Comparison of ENCODE assay signal across 7 mouse cellular contexts in genomic region chr9:118478839-118479507, GRCm38 (mm10). TPM values are rescaled to one million over a fixed set of nuclear protein-coding genes. Genes with fewer than 3 reads are reported as not detected.
A peak's percentile ranks its signal among the peaks of the same experiment; 100 is the strongest.
DNase-seq lines count a peak whose midpoint lies in the region; ATAC-seq and TF ChIP-seq lines count a peak whose summit lies in the region.

No protein-coding gene starts in this region.

- H3K9me3 ChIP-seq in heart, embryonic 15.5 days (replicated peaks) = no peaks in the 10 kb centered on the region
- H3K9me3 ChIP-seq in limb, embryonic 13.5 days = no peaks in the 10 kb centered on the region

- no peaks in the 10 kb centered on the region for H3K36me3 ChIP-seq in testis, adult 2 months (ENCODE audit: control insufficient read depth, insufficient read depth, low read length)
- H3K36me3 ChIP-seq in heart, embryonic 15.5 days = no peaks in the 10 kb centered on the region
- no peaks in the 10 kb centered on the region for H3K36me3 ChIP-seq in limb, embryonic 13.5 days

- H3K4me3 ChIP-seq in testis, adult 2 months (ENCODE audit: control insufficient read depth, low read depth, low read length) = peak overlapping the region; percentile 50
- H3K4me3 ChIP-seq in heart, embryonic 15.5 days = peak overlapping the region; percentile 56
- peak overlapping the region; percentile 48 for H3K4me3 ChIP-seq in limb, embryonic 13.5 days

- peaks cover 18% of the 10 kb centered on the region for H3K4me1 ChIP-seq in testis, adult 2 months (ENCODE audit: control insufficient read depth, insufficient read depth, low read length)
- H3K4me1 ChIP-seq in heart, embryonic 15.5 days (replicated peaks) = peaks cover 34% of the 10 kb centered on the region
- H3K4me1 ChIP-seq in limb, embryonic 13.5 days = peaks cover 35% of the 10 kb centered on the region

- TF ChIP-seq CTCF in testis, adult 2 months (IDR thresholded peaks at IDR 0.05; ENCODE audit: control insufficient read depth, insufficient read depth, insufficient replicate concordance, low read depth, low read length) = no peak

- WGBS in heart, embryonic 15.5 days = under 1% methylated on average over 84 of the region's 87 CpGs
- under 1% methylated on average over 59 of the region's 87 CpGs for WGBS in limb, embryonic 13.5 days

- H3K27me3 ChIP-seq in testis, adult 2 months (ENCODE audit: control insufficient read depth, insufficient read depth, low read length) = peaks cover 9% of the 10 kb centered on the region
- H3K27me3 ChIP-seq in heart, embryonic 15.5 days = peaks cover 93% of the 10 kb centered on the region
- peaks cover 95% of the 10 kb centered on the region for H3K27me3 ChIP-seq in limb, embryonic 13.5 days

- DNase-seq in testis, postnatal 14 days (ENCODE audit: low spot score) = no peak
- DNase-seq in cerebellum, adult 8-10 months = peak; percentile 54
- peak; percentile 64 for DNase-seq in naive thymus-derived CD4-positive, alpha-beta T cell, adult 2 months (ENCODE audit: low read depth)
- no peak for DNase-seq in left cerebral cortex, adult 9 months (ENCODE audit: low spot score in 2 of 2)

- TF ChIP-seq POLR2A in testis, adult 2 months (IDR thresholded peaks at IDR 0.05; ENCODE audit: control insufficient read depth, low read depth, low read length) = no peak

- no peak overlapping the region for H3K9ac ChIP-seq in heart, embryonic 15.5 days
- peak overlapping the region; percentile 45; the same call in 1 of the 2 replicates for H3K9ac ChIP-seq in limb, embryonic 13.5 days

- peak overlapping the region; percentile 88 for H3K4me2 ChIP-seq in heart, embryonic 15.5 days
- H3K4me2 ChIP-seq in limb, embryonic 13.5 days (replicated peaks) = peak overlapping the region; percentile 74

- no peak overlapping the region for H3K27ac ChIP-seq in testis, adult 2 months (ENCODE audit: control insufficient read depth, insufficient read depth, low read depth, low read length)
- H3K27ac ChIP-seq in heart, embryonic 15.5 days = no peak overlapping the region
- no peak overlapping the region for H3K27ac ChIP-seq in limb, embryonic 13.5 days

- peak; percentile 70 for ATAC-seq in heart, embryonic 15.5 days (replicated peaks; ENCODE audit: insufficient number of reproducible peaks, insufficient read depth, low FRiP score, low read depth)
- peak; percentile 78 for ATAC-seq in limb, embryonic 13.5 days (ENCODE audit: low FRiP score, low read depth)

RNA-seq across cellular contexts. Expression of gene Eomes, which starts 1.0 kb away (rescaled TPM):
- polyA plus RNA-seq in testis, adult 2 months (2012; rRNA removed) = 0.09 and 0.10 TPM in 2 replicates
- polyA plus RNA-seq in heart, embryonic 15.5 days (2015; fragmentation: Nextera tagmentation; extraction: Ambion mirVana) = 0.08 and 0.18 TPM in 2 replicates
- 0.28 and 0.71 TPM in 2 replicates for polyA plus RNA-seq in limb, embryonic 13.5 days (2015; fragmentation: Nextera tagmentation; extraction: Ambion mirVana)

RNA-seq across cellular contexts. Expression of gene Golga4, which starts 27.1 kb away (rescaled TPM):
- polyA plus RNA-seq in testis, adult 2 months (2012; rRNA removed) = 35.9 and 41.0 TPM in 2 replicates
- 46.1 and 52.6 TPM in 2 replicates for polyA plus RNA-seq in heart, embryonic 15.5 days (2015; fragmentation: Nextera tagmentation; extraction: Ambion mirVana)
- 52.0 and 56.0 TPM in 2 replicates for polyA plus RNA-seq in limb, embryonic 13.5 days (2015; fragmentation: Nextera tagmentation; extraction: Ambion mirVana)

Comparison
In these comparisons a context has a peak if more than half of its experiments do, and no peak if none do; other contexts are left out.
1. DNase-seq: peak in cerebellum, adult 8-10 months (single experiment) and naive thymus-derived CD4-positive, alpha-beta T cell, adult 2 months (single experiment); none in testis, postnatal 14 days (single experiment) and left cerebral cortex, adult 9 months (0 of 2).
2. Peak in every context shown above with its lines, with median percentiles within 50 percentile points of each other: H3K4me3 ChIP-seq.